Mouse (Mus musculus): ENCODE measurements at regions not wholly inside any gene's neighbourhood (a gene's known extent, or its start where the extent isn't known, plus 50 kb on each side); places are given as distances from the start of the nearest gene placed in this dataset.

- no peak for DNase-seq (ENCODE audit: low spot score in 2 of 2)
Measured at GRCm38 (mm10) chr4:9094076-9094475, 855.2 kb upstream of the Car8 start.

DNA sequence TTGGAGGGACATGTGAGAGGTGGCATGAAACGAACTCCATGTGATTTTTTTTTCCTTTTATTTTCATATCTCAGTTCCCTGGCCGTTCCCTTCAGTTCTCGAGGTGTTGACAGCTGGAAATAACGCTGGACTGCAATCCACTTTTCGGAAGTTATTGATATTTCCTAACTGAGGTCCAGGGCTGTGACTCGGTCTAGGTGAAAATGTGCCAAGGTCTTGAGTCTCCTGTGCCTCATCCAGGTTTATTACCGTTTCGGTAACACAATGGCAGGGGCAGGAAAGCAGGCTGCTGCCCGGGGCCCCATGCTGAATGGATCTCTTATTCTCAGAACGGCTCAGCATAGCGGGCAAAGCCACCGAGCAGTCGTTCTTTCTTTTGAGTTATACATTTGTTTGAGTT is 844.7 kb upstream of the Car8 start:
- no peak for DNase-seq (ENCODE audit: low spot score in 2 of 2)

GRCm38 (mm10) chr4:9081701-9082562 is 843.1 kb upstream of the Car8 start:
- peak in 1 of 2 experiments; percentile 9 for DNase-seq (ENCODE audit: low spot score in 2 of 2)

GRCm38 (mm10) chr4:9080821-9081493 is 842.1 kb upstream of the Car8 start:
- DNase-seq (ENCODE audit: low spot score in 2 of 2) = no peak

GRCm38 (mm10) chr4:9079828-9080245 is 841.0 kb upstream of the Car8 start:
- DNase-seq (ENCODE audit: low spot score in 2 of 2) = no peak

- DNase-seq (ENCODE audit: low spot score in 2 of 2) = no peak
Measured at GRCm38 (mm10) chr4:9074447-9074846, 835.6 kb upstream of the Car8 start.

- DNase-seq (ENCODE audit: low spot score in 2 of 2) = no peak
Measured at GRCm38 (mm10) chr4:9073736-9074428, 835.0 kb upstream of the Car8 start.

- no peak for DNase-seq (ENCODE audit: low spot score in 2 of 2)
Measured at GRCm38 (mm10) chr4:9072321-9072720, 833.5 kb upstream of the Car8 start.

- DNase-seq (ENCODE audit: low spot score in 2 of 2) = no peak
Measured at GRCm38 (mm10) chr4:9067874-9068273, 829.0 kb upstream of the Car8 start.

DNA sequence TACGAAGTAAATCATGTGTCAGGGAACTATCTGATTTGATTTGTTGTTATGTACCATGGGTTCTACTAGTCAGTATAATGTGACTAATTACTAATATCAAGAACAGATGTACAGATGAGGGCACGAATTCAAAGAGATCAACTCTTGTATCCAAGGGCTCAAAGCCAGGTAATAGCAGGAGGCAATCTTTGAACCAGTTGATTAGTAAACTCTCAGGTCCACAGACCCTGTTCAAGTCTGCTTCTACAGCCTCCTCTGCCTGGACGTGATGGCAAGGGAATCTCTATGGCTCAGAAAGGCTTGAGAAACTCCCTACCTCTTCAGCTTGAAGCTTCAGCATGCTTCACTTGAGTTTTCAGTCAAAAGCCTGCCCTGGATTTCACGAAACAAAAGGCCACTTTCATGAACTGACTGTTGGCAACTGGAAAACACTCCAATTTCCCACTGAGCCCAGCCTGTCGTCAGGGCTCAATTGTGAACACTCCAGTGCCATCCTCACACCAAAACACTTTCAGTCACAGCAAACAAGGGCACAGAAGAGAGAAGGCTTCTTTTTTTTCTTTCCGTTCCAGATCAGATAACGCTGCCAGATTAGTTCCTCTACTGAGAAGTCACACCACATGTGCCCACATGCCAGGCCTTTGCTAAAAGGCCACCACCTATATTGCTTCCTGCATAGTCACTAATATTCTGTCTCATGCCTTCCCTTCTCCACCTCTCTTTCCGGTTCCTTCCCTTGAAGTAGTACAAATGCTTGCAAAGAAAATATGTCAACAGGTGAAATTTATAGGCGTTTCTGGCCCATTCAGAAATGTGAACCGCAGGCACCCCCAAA is 827.4 kb upstream of the Car8 start:
- no peak for DNase-seq (ENCODE audit: low spot score in 2 of 2)

- DNase-seq (ENCODE audit: low spot score in 2 of 2) = no peak
Measured at GRCm38 (mm10) chr4:9061941-9062340, 823.1 kb upstream of the Car8 start.

DNA sequence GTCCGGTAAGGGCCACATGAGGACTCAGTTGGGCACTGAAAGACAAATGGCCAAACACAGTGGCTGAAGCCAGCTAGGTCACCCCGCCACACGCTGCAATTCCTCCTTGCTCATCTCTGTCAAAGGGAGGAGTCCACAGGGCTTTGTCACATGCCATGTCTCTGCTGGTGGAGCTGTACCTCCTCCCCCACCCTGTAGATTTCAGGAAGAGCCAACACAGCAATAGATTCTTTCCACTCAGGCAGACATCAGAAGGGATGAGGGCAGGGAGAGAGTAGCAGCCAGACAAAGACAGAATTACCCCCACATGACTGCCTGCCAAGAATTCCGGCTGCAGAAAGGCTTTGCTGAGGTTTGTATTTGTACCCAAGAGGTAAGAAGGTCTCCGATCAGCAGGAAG is 821.4 kb upstream of the Car8 start:
- no peak for DNase-seq (ENCODE audit: low spot score in 2 of 2)

- no peak for DNase-seq (ENCODE audit: low spot score in 2 of 2)
Measured at GRCm38 (mm10) chr4:9057676-9058075, 818.8 kb upstream of the Car8 start.

DNA sequence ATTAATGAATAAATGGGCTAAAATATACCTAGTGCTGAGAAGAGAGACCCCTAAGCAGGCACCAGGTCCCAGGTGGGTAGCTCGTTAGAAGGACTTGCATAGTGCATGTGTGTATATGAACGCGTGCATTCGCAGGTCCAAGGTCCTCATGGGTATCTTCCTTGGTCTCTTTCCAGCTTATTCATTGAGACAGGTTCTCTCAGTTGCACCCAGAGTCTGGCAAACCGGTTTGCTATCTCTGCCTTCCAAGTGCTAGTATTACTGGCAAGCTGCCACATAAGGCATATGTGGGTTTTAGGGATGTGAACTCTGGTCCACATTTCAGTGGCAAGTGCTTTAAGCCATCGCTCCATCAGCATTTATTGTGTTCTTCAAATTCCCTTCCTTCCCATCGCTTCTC is 818.3 kb upstream of the Car8 start:
- DNase-seq (ENCODE audit: low spot score in 2 of 2) = no peak

DNA sequence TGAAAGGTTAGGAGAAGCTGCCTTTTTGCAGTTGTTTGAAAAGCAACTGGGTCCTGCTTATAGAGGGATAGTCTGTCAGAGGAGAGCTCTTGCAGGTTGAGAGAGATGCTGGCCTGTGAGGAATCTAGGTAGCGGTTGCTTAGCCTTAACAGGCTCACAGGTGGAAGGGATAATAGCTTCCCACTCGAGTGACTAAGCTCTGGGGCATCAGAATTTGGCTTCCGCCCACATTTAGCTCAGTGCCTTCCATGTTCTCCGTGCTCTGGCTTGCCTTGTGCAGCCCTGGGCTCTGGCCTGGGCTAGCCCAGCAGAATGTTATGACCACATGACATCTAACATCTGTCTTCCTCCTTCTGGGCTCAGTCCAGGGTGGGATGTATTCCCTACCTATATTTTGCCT is 817.0 kb upstream of the Car8 start:
- no peak for DNase-seq (ENCODE audit: low spot score in 2 of 2)

GRCm38 (mm10) chr4:9055266-9055820 is 816.5 kb upstream of the Car8 start:
- no peak for DNase-seq (ENCODE audit: low spot score in 2 of 2)

DNA sequence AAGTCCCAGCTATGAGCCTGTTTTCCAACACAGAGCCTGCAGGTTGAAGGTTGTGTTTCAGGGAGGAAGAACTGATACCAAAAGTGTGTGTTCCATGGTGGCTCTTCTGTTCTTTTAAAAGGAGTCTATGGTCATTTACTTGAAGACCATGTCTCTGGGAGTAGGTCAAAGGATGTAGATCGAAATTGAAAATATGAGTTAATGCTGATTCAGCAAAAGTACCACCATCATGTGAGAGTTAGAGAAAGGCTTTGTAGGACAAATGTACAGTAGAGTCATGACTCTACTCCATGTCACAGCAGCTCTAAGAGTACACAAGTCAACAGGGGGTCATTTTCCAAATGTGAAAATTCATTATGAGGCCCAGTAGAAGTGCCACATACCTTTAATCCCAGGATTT is 810.0 kb upstream of the Car8 start:
- no peak for DNase-seq (ENCODE audit: low spot score in 2 of 2)

DNA sequence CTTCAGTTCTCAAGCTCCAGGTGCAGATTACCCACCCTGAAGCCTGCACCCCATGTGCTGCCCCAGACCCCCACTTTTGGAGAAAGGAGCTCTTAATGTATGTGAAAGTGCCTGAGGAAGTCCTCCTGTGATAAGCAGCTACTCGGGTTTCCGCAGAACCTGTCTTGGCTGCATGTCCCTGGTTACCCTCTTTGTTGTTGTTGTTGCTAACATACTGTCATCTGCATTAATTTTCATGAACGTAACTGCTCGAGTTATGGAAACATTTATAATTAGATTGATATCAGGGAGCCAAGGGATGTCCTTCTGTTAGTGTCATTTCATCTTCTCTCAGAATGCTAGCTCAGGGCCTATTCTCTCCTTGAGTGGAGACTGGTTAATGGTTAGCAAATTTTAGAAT is 808.3 kb upstream of the Car8 start:
- DNase-seq (ENCODE audit: low spot score in 2 of 2) = no peak

GRCm38 (mm10) chr4:9046436-9046835 is 807.6 kb upstream of the Car8 start:
- DNase-seq (ENCODE audit: low spot score in 2 of 2) = no peak

DNA sequence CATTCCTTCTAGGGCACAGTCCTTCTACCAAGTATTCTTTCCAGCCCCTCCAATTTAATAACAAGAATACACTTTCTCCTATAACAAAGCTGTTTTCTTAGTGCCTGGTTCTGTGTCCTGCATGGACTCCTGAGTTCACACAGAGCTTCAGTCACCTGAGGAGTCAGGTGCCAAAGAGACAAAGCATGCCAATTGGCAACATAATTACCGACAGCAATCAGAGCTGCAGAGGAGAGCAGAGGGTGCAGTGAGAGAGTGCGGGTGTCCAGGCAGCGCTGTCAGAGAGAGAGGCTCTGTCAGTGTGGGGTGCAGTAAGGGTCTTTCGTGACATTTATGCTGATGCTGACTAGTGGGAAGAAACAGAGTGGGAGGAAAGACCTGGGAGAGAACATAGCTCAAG is 807.2 kb upstream of the Car8 start:
- DNase-seq (ENCODE audit: low spot score in 2 of 2) = no peak

GRCm38 (mm10) chr4:9036005-9036404 is 797.2 kb upstream of the Car8 start:
- DNase-seq (ENCODE audit: low spot score in 2 of 2) = no peak

Data from right cerebral cortex, postnatal 36 days (tissue).